Mouse (Mus musculus) adrenal gland, postnatal 0 days (tissue): ENCODE results near the gene Actl9. TPM values are rescaled to one million over a fixed set of nuclear protein-coding genes. Genes with fewer than 3 reads are reported as not detected.

Source experiments
- polyA plus RNA-seq: library from polyadenylated mRNA; unstranded; fragments of >200 nt; fragmentation: Nextera tagmentation; extraction: Ambion mirVana; gene quantifications from 2 replicates; pipeline ENCODE4 v1.2.1, GENCODE M21; 2015

Actl9 gene
- not detected in 2 replicates for polyA plus RNA-seq

GRCm38 (mm10) chr17:33432019-33432946, at the start of gene Actl9:
Gene Actl9, plus strand, starts transcription at chr17:33432896.

GRCm38 (mm10) chr17:33394182-33395034, 38.3 kb upstream of the Actl9 start, which contains the start of gene Zfp101:
Gene Zfp101, minus strand, starts transcription at chr17:33394641.

Other genes with a start within 250 kb of the Actl9 start
- gene Olfr239, start 241.6 kb upstream of the Actl9 start, polyA plus RNA-seq = not detected in 2 replicates
- gene Olfr1564, start 211.2 kb upstream of the Actl9 start, polyA plus RNA-seq = not detected in 2 replicates
- 13.1 and 14.4 TPM in 2 replicates for gene Zfp955a, start 177.8 kb upstream of the Actl9 start, polyA plus RNA-seq
- gene Olfr63, start 168.2 kb upstream of the Actl9 start, polyA plus RNA-seq = 0.03 and 0.05 TPM in 2 replicates
- 5.2 and 6.9 TPM in 2 replicates for gene Zfp955b, start 143.4 kb upstream of the Actl9 start, polyA plus RNA-seq
- gene Zfp81, start 74.0 kb upstream of the Actl9 start, polyA plus RNA-seq = 8.6 and 10.3 TPM in 2 replicates
- gene Zfp101, start 38.3 kb upstream of the Actl9 start, polyA plus RNA-seq = 7.6 and 10.4 TPM in 2 replicates
- gene Adamts10, start 91.3 kb downstream of the Actl9 start, polyA plus RNA-seq = 30.0 and 32.6 TPM in 2 replicates
- 2.0 and 2.3 TPM in 2 replicates for gene Myo1f, start 122.8 kb downstream of the Actl9 start, polyA plus RNA-seq
- 32.0 and 42.3 TPM in 2 replicates for gene Zfp414, start 196.2 kb downstream of the Actl9 start, polyA plus RNA-seq
- gene Pram1, start 205.2 kb downstream of the Actl9 start, polyA plus RNA-seq = 0.71 TPM in 1 of 2 replicates, not detected in the other